Mouse (Mus musculus) intestine, embryonic 15.5 days (tissue): Measurements from ENCODE around the gene Elovl5. TPM values are rescaled to one million over a fixed set of nuclear protein-coding genes. Genes with fewer than 3 reads are reported as not detected.

Source experiments
- ATAC-seq: fragments of 200-750 bp; cut with Nextera tagmentation; 2 replicates; pipeline ENCODE4 v1.8.0; 2017; ENCODE audit warnings: moderate TSS enrichment, moderate library complexity
- H3K27ac ChIP-seq: fragments of 300-500 bp; sonication (generic); 2 replicates; pipeline ENCODE4 v1.5.1; 2015; ENCODE audit warnings: mild to moderate bottlenecking, inconsistent platforms
- H3K27me3 ChIP-seq: fragments of 300-500 bp; sonication (generic); replicated peaks from 2 replicates; pipeline ENCODE4 v1.6.1; 2015; ENCODE audit warnings: inconsistent platforms
- H3K36me3 ChIP-seq: fragments of 300-500 bp; sonication (generic); 2 replicates; pipeline ENCODE4 v1.6.1; 2015; ENCODE audit warnings: inconsistent platforms
- H3K4me1 ChIP-seq: fragments of 300-500 bp; sonication (generic); replicated peaks from 2 replicates; pipeline ENCODE4 v1.6.1; 2015; ENCODE audit warnings: inconsistent platforms
- H3K4me2 ChIP-seq: fragments of 300-500 bp; sonication (generic); replicated peaks from 2 replicates; pipeline ENCODE4 v1.6.1; 2015; ENCODE audit warnings: mild to moderate bottlenecking, inconsistent platforms
- H3K4me3 ChIP-seq: fragments of 300-500 bp; sonication (generic); replicated peaks from 2 replicates; pipeline ENCODE4 v1.5.1; 2015; ENCODE audit warnings: inconsistent platforms
- H3K9ac ChIP-seq: fragments of 300-500 bp; sonication (generic); 2 replicates; pipeline ENCODE4 v1.6.1; 2015; ENCODE audit warnings: inconsistent platforms
- H3K9me3 ChIP-seq: fragments of 300-500 bp; sonication (generic); 2 replicates; pipeline ENCODE4 v1.6.1; 2016; ENCODE audit warnings: inconsistent platforms
- WGBS: fragments of 180-500 bp; shearing (Covaris S2); methylation state at CpG from one replicate; pipeline ENCODE4 v1.1.7; 2015; 5-methylcytosine and 5-hydroxymethylcytosine counted together
- polyA plus RNA-seq: library from polyadenylated mRNA; unstranded; fragments of >200 nt; fragmentation: Nextera tagmentation; extraction: Ambion mirVana; gene quantifications from 2 replicates; pipeline ENCODE4 v1.2.1, GENCODE M21; 2015

Elovl5 gene
- polyA plus RNA-seq, 1 experiment from 2014 or later: 76.9 TPM

DNA sequence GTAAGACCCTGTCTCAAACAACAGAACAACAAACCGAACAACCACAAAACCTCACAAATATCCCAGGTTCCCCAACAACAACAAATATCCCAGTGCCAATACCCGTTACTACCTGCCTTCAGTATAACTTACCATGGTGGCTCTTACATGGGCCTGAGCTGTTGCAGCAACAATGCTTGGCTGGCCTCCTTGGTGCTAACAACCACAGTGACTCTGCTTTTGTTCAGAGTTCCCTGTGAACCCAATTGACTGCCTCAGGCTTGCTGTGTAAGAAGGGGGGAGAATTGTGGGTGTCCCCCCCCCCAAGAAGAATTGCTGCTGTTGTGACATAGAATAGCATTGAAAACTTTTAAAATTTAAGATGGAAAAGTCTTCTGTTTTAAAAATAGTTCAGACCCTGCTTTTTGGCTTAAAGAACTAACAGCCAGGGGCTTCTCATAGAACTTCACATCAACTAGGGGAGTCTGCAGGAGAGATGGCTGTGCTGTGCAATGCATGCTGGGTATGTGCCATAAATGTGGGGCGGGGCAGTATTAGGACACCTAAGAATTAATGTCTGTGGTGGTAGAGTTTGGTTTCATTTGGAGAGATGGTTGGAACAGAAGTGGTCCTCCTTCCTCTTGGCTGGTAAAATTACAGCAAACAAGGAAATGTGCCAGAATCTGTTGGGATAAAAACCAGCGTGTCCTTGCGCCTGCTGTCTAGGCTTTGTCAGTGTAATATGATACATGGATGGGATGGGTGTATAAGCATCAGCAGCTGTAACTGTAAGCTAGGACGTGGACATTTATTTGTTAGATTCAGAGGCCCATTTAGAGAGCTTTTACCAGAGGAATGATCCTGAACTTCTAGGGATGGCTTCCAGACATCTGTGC lies 28.9 kb downstream of the Elovl5 start:
- no peak for ATAC-seq
- H3K27me3 ChIP-seq: no peaks in the 10 kb centered on the region
- no peaks in the 10 kb centered on the region for H3K9me3 ChIP-seq
- no peaks in the 10 kb centered on the region for H3K36me3 ChIP-seq
- H3K4me3 ChIP-seq: no peak overlapping the region
- no peak overlapping the region for H3K27ac ChIP-seq
- no peak overlapping the region for H3K4me2 ChIP-seq
- 64% methylated on average over 6 of the region's 6 CpGs for WGBS
- no peak overlapping the region for H3K9ac ChIP-seq
- H3K4me1 ChIP-seq: peaks cover 21% of the 10 kb centered on the region

DNA sequence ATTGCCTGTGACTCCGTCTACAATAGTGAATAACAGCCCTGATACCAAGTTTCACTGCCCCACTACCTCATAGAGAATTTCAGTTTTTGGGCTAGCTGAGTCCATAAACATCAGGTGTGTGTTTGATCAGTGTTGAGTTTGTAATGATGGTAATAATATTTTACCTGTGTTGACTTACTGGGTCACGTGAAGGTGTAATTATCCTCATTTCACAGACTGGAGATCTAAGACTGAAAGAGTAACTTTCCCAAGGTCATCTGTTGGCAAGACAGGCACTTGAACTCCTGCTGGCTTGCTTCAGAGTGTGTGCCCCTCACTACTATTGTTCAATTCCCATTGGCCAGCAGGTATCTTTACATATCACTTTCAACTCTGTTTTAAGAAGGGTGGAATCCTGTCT lies 31.1 kb downstream of the Elovl5 start:
- ATAC-seq: peak; percentile 72
- Histone ChIP-seq H3K4me1 (peaks cover 29% of the 10 kb centered on the region), H3K27ac (no peak overlapping the region), H3K36me3 (no peaks in the 10 kb centered on the region), H3K4me2 (no peak overlapping the region), H3K9ac (no peak overlapping the region), H3K9me3 (no peaks in the 10 kb centered on the region), H3K4me3 (no peak overlapping the region), H3K27me3 (no peaks in the 10 kb centered on the region)
- 68% methylated on average over 2 of the region's 2 CpGs for WGBS

DNA sequence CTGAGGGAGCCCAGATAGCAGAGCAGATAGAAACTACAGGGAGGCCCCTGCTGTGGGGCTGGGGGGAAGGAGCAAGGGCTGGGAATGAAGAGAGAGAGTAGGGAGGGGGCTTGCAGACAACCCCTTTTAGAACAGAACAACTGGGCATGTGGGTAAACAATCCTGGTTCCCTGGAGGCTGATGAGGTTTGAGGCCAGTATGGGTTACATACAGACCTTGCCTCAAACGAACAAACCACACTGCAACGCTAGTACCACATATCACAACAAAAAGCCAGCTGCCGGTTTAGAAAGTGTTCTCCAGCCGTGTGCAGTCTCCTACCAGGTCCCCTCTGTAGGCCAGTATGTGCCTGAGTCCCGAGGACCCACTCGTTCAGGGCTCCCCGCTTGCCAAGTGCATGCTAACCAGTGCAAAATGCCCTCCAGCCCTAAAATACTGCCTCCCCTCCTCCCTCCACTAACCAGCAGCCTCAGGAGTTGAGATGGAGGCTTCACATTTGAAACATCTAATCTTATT lies 32.6 kb downstream of the Elovl5 start:
- peaks cover 38% of the 10 kb centered on the region for H3K4me1 ChIP-seq
- no peak for ATAC-seq
- no peaks in the 10 kb centered on the region for H3K36me3 ChIP-seq
- no peak overlapping the region for H3K9ac ChIP-seq
- H3K4me3 ChIP-seq: no peak overlapping the region
- no peaks in the 10 kb centered on the region for H3K27me3 ChIP-seq
- 27% methylated on average over 7 of the region's 7 CpGs for WGBS
- H3K4me2 ChIP-seq: no peak overlapping the region
- H3K27ac ChIP-seq: no peak overlapping the region
- no peaks in the 10 kb centered on the region for H3K9me3 ChIP-seq

DNA sequence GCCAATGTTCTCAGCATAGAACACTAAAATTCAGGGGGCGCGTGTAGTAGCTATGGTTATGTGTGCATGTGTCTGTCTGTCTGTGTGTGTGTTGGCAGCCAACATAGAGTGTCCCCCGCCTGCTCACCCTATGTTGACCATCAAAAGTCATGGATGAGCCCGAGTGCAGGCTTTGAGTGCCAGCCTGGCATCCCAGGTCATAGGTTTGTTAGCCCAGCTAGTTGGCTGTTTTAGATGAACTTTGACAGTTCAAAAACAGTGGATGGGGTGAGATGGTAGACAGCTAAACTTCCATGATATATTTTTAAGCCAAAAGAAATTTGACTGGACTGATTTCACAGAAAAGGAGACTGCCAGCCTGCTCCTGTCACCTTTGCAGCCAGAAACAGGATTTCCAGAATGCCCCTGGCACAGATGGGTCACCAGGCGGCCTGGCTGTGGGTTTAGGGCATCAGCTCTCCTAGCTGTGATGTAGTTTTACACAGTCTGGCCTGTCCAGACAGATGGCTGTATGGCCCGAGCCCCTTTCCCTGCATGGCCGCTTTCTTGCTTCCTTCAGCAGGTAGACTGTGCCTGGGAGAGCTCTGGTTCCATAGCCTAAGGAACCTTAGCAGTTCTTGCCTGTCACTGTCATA lies 33.8 kb downstream of the Elovl5 start:
- 83% methylated on average over 7 of the region's 7 CpGs for WGBS
- H3K4me3 ChIP-seq: no peak overlapping the region
- no peak overlapping the region for H3K9ac ChIP-seq
- H3K27me3 ChIP-seq: no peaks in the 10 kb centered on the region
- no peaks in the 10 kb centered on the region for H3K9me3 ChIP-seq
- H3K4me1 ChIP-seq: peaks cover 37% of the 10 kb centered on the region
- no peaks in the 10 kb centered on the region for H3K36me3 ChIP-seq
- H3K27ac ChIP-seq: no peak overlapping the region
- ATAC-seq: no peak
- H3K4me2 ChIP-seq: no peak overlapping the region

DNA sequence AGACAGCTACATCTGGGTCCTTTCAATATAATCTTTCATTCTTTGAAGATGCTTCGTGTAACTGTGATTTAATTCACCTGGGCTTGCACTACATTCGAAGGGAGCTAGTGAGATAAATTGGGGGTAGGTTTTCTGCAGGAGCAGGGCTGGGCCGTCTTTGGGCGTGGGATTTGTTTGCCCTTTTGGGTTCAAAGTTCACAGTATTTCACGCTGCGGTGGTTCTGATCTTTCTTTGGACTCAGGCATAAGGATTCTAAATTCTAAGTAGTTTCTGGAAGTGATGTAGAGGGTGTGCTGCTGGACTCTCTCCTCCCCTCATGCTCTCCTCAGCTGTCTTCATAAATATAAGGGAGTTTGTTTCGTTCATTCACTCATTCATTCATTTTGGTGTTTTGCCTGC lies 34.8 kb downstream of the Elovl5 start:
- WGBS: 35% methylated on average over 7 of the region's 7 CpGs
- H3K9ac ChIP-seq: no peak overlapping the region
- no peak overlapping the region for H3K4me2 ChIP-seq
- H3K9me3 ChIP-seq: no peaks in the 10 kb centered on the region
- no peak overlapping the region for H3K4me3 ChIP-seq
- peaks cover 32% of the 10 kb centered on the region for H3K4me1 ChIP-seq
- 0 out of 2 replicates have a peak, but pooled peaks have one; percentile 27 for ATAC-seq
- no peaks in the 10 kb centered on the region for H3K36me3 ChIP-seq
- no peaks in the 10 kb centered on the region for H3K27me3 ChIP-seq
- no peak overlapping the region for H3K27ac ChIP-seq

DNA sequence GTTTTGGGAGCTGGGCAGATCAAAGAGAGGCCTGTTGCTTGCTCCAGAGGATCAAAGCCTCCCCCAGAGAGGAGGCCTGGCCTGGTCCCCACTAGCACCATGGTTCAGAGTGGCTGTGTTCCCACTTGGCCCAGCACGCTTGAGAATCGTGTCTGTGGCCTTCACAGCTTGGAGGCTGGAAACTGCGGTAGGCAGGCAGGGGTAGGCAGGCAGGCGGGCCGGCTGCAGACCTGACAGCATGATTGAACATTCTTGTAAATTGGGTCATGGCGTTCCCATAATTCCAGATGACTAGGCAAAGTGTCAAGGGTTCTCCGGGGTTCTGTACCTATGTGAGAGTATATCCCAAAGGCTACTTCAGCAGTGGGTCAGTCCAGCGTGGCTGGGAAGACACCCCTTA lies 35.9 kb downstream of the Elovl5 start:
- 65% methylated on average over 8 of the region's 8 CpGs for WGBS
- peaks cover 32% of the 10 kb centered on the region for H3K4me1 ChIP-seq
- H3K9ac ChIP-seq: no peak overlapping the region
- ATAC-seq: no peak
- no peaks in the 10 kb centered on the region for H3K36me3 ChIP-seq
- no peaks in the 10 kb centered on the region for H3K9me3 ChIP-seq
- H3K27ac ChIP-seq: no peak overlapping the region
- H3K27me3 ChIP-seq: no peaks in the 10 kb centered on the region
- no peak overlapping the region for H3K4me3 ChIP-seq
- no peak overlapping the region for H3K4me2 ChIP-seq

DNA sequence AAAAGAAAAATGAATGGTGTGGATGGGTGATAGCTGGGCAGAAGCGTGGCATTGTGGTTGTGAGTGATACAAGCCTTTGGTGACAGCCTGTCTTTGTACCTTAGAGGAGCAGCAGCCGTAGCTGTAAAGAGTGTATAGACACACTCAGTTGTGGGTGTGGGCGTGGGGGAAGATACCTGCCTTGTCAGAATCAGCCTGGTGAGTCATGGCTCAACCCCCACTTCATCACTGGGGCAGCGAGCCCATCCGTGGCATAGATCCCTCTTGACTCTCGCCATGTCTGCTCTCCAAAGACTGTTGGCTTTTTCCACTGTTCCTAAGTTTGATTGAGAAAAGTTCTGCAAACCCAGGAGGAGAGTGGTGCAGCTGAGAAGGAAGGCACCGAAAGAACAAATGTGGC lies 37.3 kb downstream of the Elovl5 start:
- Histone ChIP-seq H3K4me1 (peaks cover 29% of the 10 kb centered on the region), H3K4me3 (no peak overlapping the region), H3K27ac (no peak overlapping the region), H3K4me2 (no peak overlapping the region), H3K36me3 (no peaks in the 10 kb centered on the region), H3K9ac (no peak overlapping the region), H3K9me3 (no peaks in the 10 kb centered on the region), H3K27me3 (no peaks in the 10 kb centered on the region)
- 81% methylated on average over 7 of the region's 7 CpGs for WGBS
- no peak for ATAC-seq

DNA sequence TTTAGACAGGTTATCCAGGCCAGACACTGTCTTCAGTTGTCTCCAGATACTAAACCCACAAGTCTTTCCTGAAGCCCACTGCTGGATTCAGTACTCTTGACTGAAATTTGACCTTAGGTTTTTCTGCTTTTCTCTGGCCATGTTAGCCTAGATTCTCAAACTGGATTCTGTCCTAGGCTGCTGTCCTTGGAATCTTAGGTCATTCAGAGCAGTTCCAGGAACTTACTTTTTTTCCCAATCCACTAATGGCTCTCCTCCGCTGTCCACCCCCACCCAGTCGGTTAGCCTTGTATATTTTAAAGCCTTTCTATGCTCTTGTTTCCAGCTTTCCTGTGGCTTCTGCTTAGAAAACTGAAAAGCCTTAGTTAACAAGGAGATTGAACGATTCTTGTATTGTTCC lies 37.8 kb downstream of the Elovl5 start:
- Histone ChIP-seq H3K9me3 (no peaks in the 10 kb centered on the region), H3K36me3 (no peaks in the 10 kb centered on the region), H3K4me3 (no peak overlapping the region), H3K4me1 (peaks cover 24% of the 10 kb centered on the region), H3K9ac (no peak overlapping the region), H3K27ac (no peak overlapping the region), H3K27me3 (no peaks in the 10 kb centered on the region), H3K4me2 (no peak overlapping the region)
- WGBS: 73% methylated on average over 3 of the region's 3 CpGs
- ATAC-seq: no peak

DNA sequence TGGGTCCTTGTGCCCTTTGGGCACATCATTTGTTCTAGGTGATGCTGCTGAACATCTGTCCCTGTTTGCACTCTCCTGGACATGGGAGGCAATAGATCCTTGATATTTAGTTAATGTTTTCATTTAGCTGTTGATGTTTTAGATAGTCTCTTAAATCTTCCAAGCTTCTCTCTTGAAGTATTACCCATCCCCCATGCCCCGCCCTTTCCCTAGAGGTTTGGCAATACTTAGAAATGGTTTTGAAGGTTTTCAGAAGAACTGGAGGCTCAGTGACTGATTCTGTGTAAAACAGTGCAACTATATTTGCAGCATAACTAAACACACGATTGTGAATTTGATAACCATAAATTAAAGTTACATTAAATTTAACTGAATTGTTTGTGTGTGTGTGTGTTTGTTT lies 38.3 kb downstream of the Elovl5 start:
- Histone ChIP-seq H3K4me3 (no peak overlapping the region), H3K27ac (no peak overlapping the region), H3K27me3 (no peaks in the 10 kb centered on the region), H3K4me2 (no peak overlapping the region), H3K36me3 (no peaks in the 10 kb centered on the region), H3K9ac (no peak overlapping the region), H3K9me3 (no peaks in the 10 kb centered on the region), H3K4me1 (peaks cover 23% of the 10 kb centered on the region)
- WGBS: 87% methylated on average over 2 of the region's 2 CpGs
- ATAC-seq: no peak

DNA sequence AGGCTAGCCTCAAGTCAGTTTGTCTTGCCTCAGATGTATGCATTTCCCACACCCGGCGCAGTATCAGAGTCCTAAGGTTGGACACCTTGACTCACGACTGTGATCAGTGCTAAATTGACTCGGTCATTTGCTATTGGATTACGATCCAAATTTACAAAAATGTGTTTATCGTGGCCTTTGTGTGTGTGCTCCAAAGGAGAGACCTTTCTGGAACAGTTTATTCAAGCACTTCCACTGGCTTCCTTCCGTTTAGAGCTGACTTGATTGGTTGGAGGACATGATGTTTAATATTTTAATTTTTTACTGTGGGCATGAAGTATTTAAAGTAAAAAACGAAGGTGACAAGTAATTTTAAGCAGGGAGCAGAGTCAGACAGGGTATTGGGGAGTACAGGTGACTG lies 38.8 kb downstream of the Elovl5 start:
- Histone ChIP-seq H3K9ac (no peak overlapping the region), H3K36me3 (no peaks in the 10 kb centered on the region), H3K27me3 (no peaks in the 10 kb centered on the region), H3K9me3 (no peaks in the 10 kb centered on the region), H3K4me2 (no peak overlapping the region), H3K27ac (no peak overlapping the region), H3K4me3 (no peak overlapping the region), H3K4me1 (peaks cover 21% of the 10 kb centered on the region)
- 77% methylated on average over 8 of the region's 8 CpGs for WGBS
- ATAC-seq: no peak

DNA sequence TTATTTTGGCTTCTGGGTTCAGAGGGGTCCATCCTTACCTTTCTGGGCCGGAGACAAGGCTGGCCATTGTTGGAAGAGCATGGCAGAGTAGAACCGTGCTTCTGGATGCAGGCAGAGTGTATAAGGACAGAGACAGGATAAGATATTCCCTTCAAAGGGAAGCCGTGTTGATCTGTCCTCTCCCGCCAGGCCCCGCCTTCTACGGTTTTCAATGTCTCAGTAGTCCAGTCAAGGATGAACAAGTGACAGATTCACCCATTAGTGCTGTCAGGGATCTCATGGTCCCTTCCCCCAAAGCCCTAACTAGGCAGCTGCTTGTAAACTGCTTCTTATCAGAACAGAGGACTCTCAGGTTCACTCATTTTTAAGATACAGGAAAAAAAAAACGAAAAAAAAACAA lies 41.2 kb downstream of the Elovl5 start:
- Histone ChIP-seq H3K4me1 (peaks cover 12% of the 10 kb centered on the region), H3K27me3 (no peaks in the 10 kb centered on the region), H3K36me3 (no peaks in the 10 kb centered on the region), H3K4me3 (no peak overlapping the region), H3K4me2 (no peak overlapping the region), H3K9me3 (no peaks in the 10 kb centered on the region), H3K9ac (no peak overlapping the region), H3K27ac (no peak overlapping the region)
- ATAC-seq: no peak
- WGBS: 84% methylated on average over 7 of the region's 7 CpGs

DNA sequence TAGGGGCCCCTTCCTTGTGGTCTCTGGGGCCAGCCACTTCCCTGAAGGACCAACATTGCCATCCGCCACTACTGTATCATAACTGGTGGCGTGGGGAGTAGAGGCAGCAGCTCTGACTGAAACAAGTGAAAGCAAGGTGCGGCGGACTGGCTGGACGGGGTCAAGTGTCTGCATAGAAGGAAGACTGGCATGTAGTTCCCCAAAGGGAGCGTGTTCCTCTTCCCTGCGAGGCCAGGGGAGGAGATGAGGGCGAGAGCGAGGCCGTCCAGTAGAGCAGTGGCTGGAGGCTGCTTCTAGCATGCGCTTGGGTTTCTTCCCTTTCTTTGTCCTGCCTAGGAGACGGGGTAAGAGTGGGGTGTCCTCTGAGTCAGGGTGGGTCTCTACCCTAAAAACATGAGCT lies 42.6 kb downstream of the Elovl5 start:
- H3K9me3 ChIP-seq: no peaks in the 10 kb centered on the region
- H3K4me2 ChIP-seq: no peak overlapping the region
- 89% methylated on average over 12 of the region's 12 CpGs for WGBS
- no peaks in the 10 kb centered on the region for H3K27me3 ChIP-seq
- H3K4me1 ChIP-seq: peaks cover 13% of the 10 kb centered on the region
- H3K4me3 ChIP-seq: no peak overlapping the region
- no peaks in the 10 kb centered on the region for H3K36me3 ChIP-seq
- H3K9ac ChIP-seq: no peak overlapping the region
- ATAC-seq: no peak
- no peak overlapping the region for H3K27ac ChIP-seq

DNA sequence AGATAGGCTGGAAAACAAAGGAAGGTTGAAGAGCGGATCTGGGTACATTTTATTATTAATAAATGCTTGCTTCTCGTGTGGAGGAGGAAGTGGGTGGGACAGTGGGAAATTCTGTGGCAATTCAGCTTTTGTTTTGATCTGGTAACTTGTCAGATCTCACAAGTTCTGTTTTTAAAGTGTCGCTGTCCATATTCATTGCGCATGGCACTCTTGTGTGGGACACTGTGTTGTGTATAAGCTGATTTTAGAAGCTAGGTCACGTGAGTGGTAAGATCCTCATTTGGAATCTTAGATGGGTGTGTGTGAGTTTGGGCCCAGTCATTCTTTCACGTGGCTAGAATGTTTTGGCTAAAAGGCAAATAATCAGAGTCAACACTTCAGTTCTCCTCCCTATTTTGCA lies 44.2 kb downstream of the Elovl5 start:
- no peaks in the 10 kb centered on the region for H3K36me3 ChIP-seq
- no peak overlapping the region for H3K27ac ChIP-seq
- H3K4me1 ChIP-seq: peaks cover 9% of the 10 kb centered on the region; the same call in 1 of the 2 replicates
- no peak overlapping the region for H3K4me2 ChIP-seq
- H3K27me3 ChIP-seq: no peaks in the 10 kb centered on the region
- H3K4me3 ChIP-seq: no peak overlapping the region
- no peak for ATAC-seq
- H3K9ac ChIP-seq: no peak overlapping the region
- 80% methylated on average over 6 of the region's 6 CpGs for WGBS
- no peaks in the 10 kb centered on the region for H3K9me3 ChIP-seq
